Mouse (Mus musculus) kidney, postnatal 0 days (tissue): ENCODE measurements around the gene Otulin. TPM values are rescaled to one million over a fixed set of nuclear protein-coding genes. Genes with fewer than 3 reads are reported as not detected.

Source experiments
- ATAC-seq: fragments of 200-750 bp; cut with Nextera tagmentation; replicated peaks from 2 replicates; pipeline ENCODE4 v1.8.0; 2017; ENCODE audit warnings: low read depth, moderate number of reproducible peaks, moderate TSS enrichment, moderate library complexity; ENCODE audit not compliant: low FRiP score
- DNase-seq: peaks from one replicate; pipeline ENCODE4 v3.0.0-alpha.2; 2016; ENCODE audit warnings: low spot score
- H3K27ac ChIP-seq: fragments of 300-500 bp; sonication (generic); 2 replicates; pipeline ENCODE4 v1.5.1; 2014; ENCODE audit warnings: mild to moderate bottlenecking
- H3K27me3 ChIP-seq: fragments of 300-500 bp; sonication (generic); 2 replicates; pipeline ENCODE4 v1.6.1; 2014; ENCODE audit warnings: low read length, mixed read lengths; ENCODE audit not compliant: insufficient read depth
- H3K36me3 ChIP-seq: fragments of 300-500 bp; sonication (generic); 2 replicates; pipeline ENCODE4 v1.6.1; 2014; ENCODE audit warnings: low read length, mixed read lengths; ENCODE audit not compliant: insufficient read depth
- H3K4me1 ChIP-seq: fragments of 300-500 bp; sonication (generic); replicated peaks from 2 replicates; pipeline ENCODE4 v1.6.1; 2014; ENCODE audit warnings: antibody characterized with exemption, low read length, mixed read lengths; ENCODE audit not compliant: insufficient read depth
- H3K4me2 ChIP-seq: fragments of 300-500 bp; sonication (generic); 2 replicates; pipeline ENCODE4 v1.6.1; 2014; ENCODE audit warnings: mild to moderate bottlenecking, low read length, moderate library complexity, mixed read lengths
- H3K4me3 ChIP-seq: fragments of 300-500 bp; sonication (generic); replicated peaks from 2 replicates; pipeline ENCODE4 v1.5.1; 2014; ENCODE audit warnings: low read depth, low read length
- H3K9ac ChIP-seq: fragments of 300-500 bp; sonication (generic); 2 replicates; pipeline ENCODE4 v1.6.1; 2014; ENCODE audit warnings: low read depth, low read length
- H3K9me3 ChIP-seq: fragments of 300-500 bp; sonication (generic); replicated peaks from 2 replicates; pipeline ENCODE4 v1.6.1; 2016; ENCODE audit warnings: low read length, inconsistent platforms, mixed read lengths
- CTCF ChIP-seq: IDR thresholded peaks from 2 replicates; pipeline ENCODE4 v1.5.1; 2016; ENCODE audit warnings: antibody characterized with exemption, low read depth, mild to moderate bottlenecking, moderate library complexity
- WGBS: fragments of 180-500 bp; shearing (Covaris S2); extraction: QIAGEN DNeasy Blood & Tissue Kit; methylation state at CpG from one replicate; pipeline ENCODE4 v1.1.7; 2014; 5-methylcytosine and 5-hydroxymethylcytosine counted together
- polyA plus RNA-seq: library from polyadenylated mRNA; unstranded; fragments of >200 nt; fragmentation: Nextera tagmentation; extraction: Ambion mirVana; gene quantifications from 2 replicates; pipeline ENCODE4 v1.2.1, GENCODE M21; 2015

Otulin gene
- polyA plus RNA-seq, 1 experiment from 2014 or later, result 41.1 TPM

DNA sequence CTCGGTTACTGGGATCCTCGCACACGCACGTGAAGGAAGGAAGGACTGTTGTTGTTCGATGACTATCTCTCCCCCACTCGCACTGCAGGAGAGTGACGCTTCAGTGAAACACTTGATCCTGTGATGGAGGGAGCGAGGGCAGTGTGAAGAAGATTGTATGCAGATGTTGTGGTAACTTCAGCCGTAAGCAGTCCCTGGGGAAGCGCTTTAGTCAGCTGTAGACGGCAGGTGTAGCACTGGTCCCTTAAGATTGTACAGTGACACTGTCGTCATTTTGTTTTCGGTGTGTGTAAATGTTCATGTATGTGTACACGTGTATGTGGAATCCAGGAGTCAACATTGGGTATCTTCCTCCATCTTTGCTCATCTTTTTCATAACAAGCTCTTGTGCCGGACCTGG is 130.1 kb downstream of the Otulin start:
- Histone ChIP-seq H3K27ac (no peak overlapping the region), H3K27me3 (no peaks in the 10 kb centered on the region), H3K4me1 (no peaks in the 10 kb centered on the region), H3K36me3 (no peaks in the 10 kb centered on the region), H3K4me2 (no peak overlapping the region), H3K9me3 (no peaks in the 10 kb centered on the region), H3K4me3 (no peak overlapping the region), H3K9ac (no peak overlapping the region)
- DNase-seq, result no peak
- no peak for ATAC-seq
- no peak for TF ChIP-seq CTCF
- WGBS, result 83% methylated on average over 15 of the region's 15 CpGs

DNA sequence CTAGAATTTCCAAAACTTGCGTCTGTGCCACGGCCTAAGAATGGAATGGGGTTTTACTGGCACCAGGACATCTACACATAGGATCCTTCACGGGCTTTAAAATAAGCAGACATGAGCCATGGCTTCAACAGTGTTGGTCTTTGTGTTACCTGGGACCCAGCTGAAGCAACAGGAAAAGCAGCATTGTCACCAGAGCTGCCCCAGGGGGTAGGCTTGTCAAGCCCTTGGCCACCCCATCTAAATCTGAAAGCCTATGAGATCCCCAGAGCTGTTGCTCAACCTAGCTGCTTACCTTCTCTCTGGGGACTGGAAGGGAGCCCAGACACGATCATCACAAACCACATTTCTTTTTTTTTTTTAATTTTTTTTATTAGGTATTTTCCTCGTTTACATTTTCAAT is 132.4 kb downstream of the Otulin start:
- H3K36me3 ChIP-seq, result no peaks in the 10 kb centered on the region
- no peak overlapping the region for H3K9ac ChIP-seq
- H3K4me3 ChIP-seq, result no peak overlapping the region
- no peaks in the 10 kb centered on the region for H3K9me3 ChIP-seq
- H3K27me3 ChIP-seq, result no peaks in the 10 kb centered on the region
- H3K4me1 ChIP-seq, result no peaks in the 10 kb centered on the region
- DNase-seq (no peak), ATAC-seq (no peak)
- WGBS, result 86% methylated on average over 5 of the region's 5 CpGs
- no peak overlapping the region for H3K4me2 ChIP-seq
- no peak overlapping the region for H3K27ac ChIP-seq
- no peak for TF ChIP-seq CTCF

DNA sequence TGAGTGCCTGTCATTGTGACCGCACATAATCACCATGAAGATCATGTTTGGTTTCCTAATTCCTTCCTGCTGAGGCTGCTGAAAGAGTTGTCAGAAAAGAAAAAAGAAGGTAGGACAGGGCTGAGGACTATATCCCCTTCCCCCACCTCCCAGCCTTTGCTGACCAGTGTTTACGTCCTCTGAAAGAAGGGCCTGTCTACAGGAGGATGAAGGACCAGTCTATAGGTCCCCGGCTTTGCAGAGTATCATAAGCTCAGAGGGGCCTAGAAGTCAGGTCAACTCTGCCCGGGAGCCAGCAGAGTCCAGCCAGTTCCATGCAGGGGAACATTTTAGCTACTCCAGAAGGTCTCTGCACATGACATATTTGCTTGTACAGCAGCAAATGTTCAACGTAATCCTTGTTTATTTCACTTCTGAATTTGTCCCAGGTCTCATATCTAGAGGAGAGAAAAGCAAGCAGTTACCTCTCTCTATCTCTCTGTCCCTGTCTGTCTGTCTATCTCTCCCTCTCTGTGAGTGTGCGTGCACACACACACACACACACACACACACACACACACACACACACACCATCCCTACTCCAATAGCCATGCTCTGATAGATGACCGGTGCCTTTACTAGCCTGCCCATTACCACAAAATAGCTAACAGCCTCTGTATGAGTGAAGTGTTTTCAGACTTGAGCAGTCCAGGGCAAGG is 133.0 kb downstream of the Otulin start:
- ATAC-seq (no peak), DNase-seq (no peak)
- TF ChIP-seq CTCF, result no peak
- no peaks in the 10 kb centered on the region for H3K9me3 ChIP-seq
- H3K4me2 ChIP-seq, result no peak overlapping the region
- 87% methylated on average over 7 of the region's 7 CpGs for WGBS
- H3K4me3 ChIP-seq, result no peak overlapping the region
- no peaks in the 10 kb centered on the region for H3K4me1 ChIP-seq
- H3K27ac ChIP-seq, result no peak overlapping the region
- H3K27me3 ChIP-seq, result no peaks in the 10 kb centered on the region
- no peak overlapping the region for H3K9ac ChIP-seq
- H3K36me3 ChIP-seq, result no peaks in the 10 kb centered on the region

DNA sequence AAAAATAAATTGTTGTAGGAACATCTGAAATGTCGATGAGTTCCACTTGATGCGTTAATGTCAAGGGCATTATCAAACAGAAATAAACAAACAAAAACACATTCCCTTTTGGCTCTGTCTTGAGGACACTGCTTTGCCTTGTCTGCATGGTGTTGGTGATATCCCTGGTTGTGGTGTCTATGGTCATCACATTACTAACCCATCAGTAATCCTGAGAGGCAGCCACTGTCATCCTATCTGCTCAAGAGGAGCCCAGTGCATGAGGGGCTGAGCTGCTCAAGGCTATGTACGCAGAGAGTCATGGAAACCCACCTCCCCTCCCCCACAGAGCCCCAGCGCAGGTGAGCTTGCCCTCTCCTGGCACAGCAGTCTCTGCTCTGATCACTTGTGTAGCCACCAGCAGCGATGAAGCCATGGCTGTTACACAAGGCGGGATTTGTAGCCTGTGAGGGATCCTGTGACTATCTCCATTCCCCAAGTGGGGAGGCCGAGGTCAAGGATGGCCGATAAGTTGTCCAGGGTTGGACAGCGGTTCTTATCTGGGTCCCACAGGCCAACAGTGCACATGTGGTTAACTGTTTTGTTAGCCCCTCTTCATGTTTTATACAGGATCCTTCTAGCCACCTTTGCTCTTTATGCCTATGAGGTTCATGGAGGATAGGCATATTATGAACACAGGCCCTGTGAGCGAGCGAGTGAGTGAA is 133.7 kb downstream of the Otulin start:
- no peaks in the 10 kb centered on the region for H3K9me3 ChIP-seq
- DNase-seq (no peak), ATAC-seq (no peak)
- H3K4me1 ChIP-seq, result no peaks in the 10 kb centered on the region
- H3K4me2 ChIP-seq, result no peak overlapping the region
- H3K36me3 ChIP-seq, result no peaks in the 10 kb centered on the region
- H3K9ac ChIP-seq, result no peak overlapping the region
- WGBS, result 85% methylated on average over 11 of the region's 11 CpGs
- no peaks in the 10 kb centered on the region for H3K27me3 ChIP-seq
- TF ChIP-seq CTCF, result no peak
- no peak overlapping the region for H3K4me3 ChIP-seq
- no peak overlapping the region for H3K27ac ChIP-seq

DNA sequence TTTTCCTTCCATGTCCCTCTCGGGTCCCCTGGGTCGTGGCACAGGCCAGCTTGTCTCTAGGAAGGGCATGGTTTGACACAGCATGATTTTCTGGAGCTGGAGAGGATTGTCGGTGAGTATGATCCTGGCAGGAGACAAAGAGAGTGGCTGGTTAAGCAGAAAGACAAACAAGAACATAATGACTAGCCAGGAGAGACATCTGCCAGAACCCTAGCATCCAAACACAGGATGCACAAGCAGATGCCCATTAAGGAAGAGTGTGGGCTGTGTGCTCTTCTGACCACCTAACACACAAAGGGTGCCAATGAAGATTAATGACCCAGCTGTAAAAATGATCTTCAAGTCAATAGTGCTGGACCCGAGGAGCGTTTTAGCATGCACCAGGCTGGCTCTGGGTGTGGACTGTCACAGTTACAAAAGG is 134.5 kb downstream of the Otulin start:
- Histone ChIP-seq H3K9ac (no peak overlapping the region), H3K4me1 (no peaks in the 10 kb centered on the region), H3K4me2 (no peak overlapping the region), H3K9me3 (no peaks in the 10 kb centered on the region), H3K27ac (no peak overlapping the region), H3K27me3 (no peaks in the 10 kb centered on the region), H3K36me3 (no peaks in the 10 kb centered on the region), H3K4me3 (no peak overlapping the region)
- no peak for DNase-seq
- no peak for ATAC-seq
- TF ChIP-seq CTCF, result no peak
- 32% methylated on average over 5 of the region's 5 CpGs for WGBS

DNA sequence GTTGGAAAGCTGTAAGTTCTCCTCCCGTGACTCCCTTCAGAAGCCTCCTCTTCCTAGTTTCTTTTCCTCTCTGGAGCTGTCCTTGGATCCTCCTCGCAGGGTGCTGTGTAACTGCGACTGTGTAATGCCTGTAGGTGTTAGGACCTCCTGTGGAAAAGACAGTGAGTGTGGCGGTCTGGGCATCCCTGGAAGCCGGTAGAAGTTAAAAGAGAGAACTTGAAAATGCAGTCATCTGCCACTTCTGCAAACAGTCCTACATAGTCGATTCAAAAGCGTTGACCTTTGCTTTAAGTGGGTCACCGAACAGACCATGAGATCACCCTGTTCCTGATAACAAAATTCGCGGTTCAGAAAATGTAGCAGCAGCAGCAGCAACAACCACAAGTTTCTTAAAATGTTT is 137.0 kb downstream of the Otulin start:
- no peak for ATAC-seq
- 58% methylated on average over 10 of the region's 10 CpGs for WGBS
- H3K4me3 ChIP-seq, result no peak overlapping the region

More for the DNA sequence above, 137.0 kb downstream of the Otulin start:
- Histone ChIP-seq H3K9me3 (no peaks in the 10 kb centered on the region), H3K9ac (no peak overlapping the region), H3K27me3 (no peaks in the 10 kb centered on the region), H3K27ac (no peak overlapping the region), H3K36me3 (no peaks in the 10 kb centered on the region), H3K4me2 (no peak overlapping the region), H3K4me1 (no peaks in the 10 kb centered on the region)
- no peak for DNase-seq
- TF ChIP-seq CTCF, result no peak
